ENCODE assay signal across 8 mouse cellular contexts in the genomic region with DNA sequence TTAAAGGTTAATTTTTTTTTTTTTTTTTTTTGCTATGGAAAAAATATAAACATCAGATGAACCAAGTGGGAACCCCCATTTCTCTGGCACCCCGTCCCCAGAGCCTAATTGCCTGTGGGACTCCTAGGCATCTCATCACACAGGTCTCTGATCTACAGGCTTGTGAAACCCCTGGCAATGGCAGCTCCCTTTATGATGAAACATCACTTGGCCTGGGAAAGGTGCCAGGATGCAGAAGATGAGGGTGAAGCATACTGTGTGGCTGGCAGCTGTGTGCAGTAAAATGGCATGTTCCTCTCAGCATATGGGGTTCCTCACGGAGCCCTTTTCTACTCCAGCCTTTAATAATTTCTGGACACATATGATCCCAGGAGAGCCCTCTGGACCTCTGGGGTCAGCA. TPM values are rescaled to one million over a fixed set of nuclear protein-coding genes. Genes with fewer than 3 reads are reported as not detected.
DNase-seq lines count a peak whose midpoint lies in the region; ATAC-seq lines count a peak whose summit lies in the region.

No protein-coding gene starts in this region.

- H3K9me3 ChIP-seq in hindbrain, embryonic 13.5 days = no peaks in the 10 kb centered on the region
- no peaks in the 10 kb centered on the region for H3K9me3 ChIP-seq in midbrain, embryonic 14.5 days (ENCODE audit: control insufficient read depth, low read length)

- 21% methylated on average over 2 of the region's 2 CpGs for WGBS in hindbrain, embryonic 13.5 days
- WGBS in midbrain, embryonic 14.5 days = 52% methylated on average over 2 of the region's 2 CpGs

- no peaks in the 10 kb centered on the region for H3K27me3 ChIP-seq in hindbrain, embryonic 13.5 days
- H3K27me3 ChIP-seq in midbrain, embryonic 14.5 days (ENCODE audit: control insufficient read depth, insufficient read depth, low read length) = no peaks in the 10 kb centered on the region

- peak; percentile 58; the same call in 1 of the 2 replicates for ATAC-seq in frontal cortex, adult (ENCODE audit: low TSS enrichment)
- ATAC-seq in hindbrain, embryonic 13.5 days (ENCODE audit: low FRiP score) = peak; percentile 60; the same call in 1 of the 2 replicates
- no peak for ATAC-seq in midbrain, embryonic 14.5 days (ENCODE audit: low FRiP score, low TSS enrichment)

- H3K27ac ChIP-seq in hindbrain, embryonic 13.5 days = peak overlapping the region; percentile 82
- peak overlapping the region; percentile 46; the same call in 1 of the 2 replicates for H3K27ac ChIP-seq in midbrain, embryonic 14.5 days (replicated peaks; ENCODE audit: low read depth, low read length)

- H3K4me2 ChIP-seq in hindbrain, embryonic 13.5 days = peak overlapping the region; percentile 23
- no peak overlapping the region for H3K4me2 ChIP-seq in midbrain, embryonic 14.5 days (ENCODE audit: low read length)

- peaks cover 71% of the 10 kb centered on the region for H3K4me1 ChIP-seq in hindbrain, embryonic 13.5 days (replicated peaks)
- peaks cover 59% of the 10 kb centered on the region for H3K4me1 ChIP-seq in midbrain, embryonic 14.5 days (ENCODE audit: control insufficient read depth, insufficient read depth, low read length)

- no peaks in the 10 kb centered on the region for H3K36me3 ChIP-seq in hindbrain, embryonic 13.5 days
- H3K36me3 ChIP-seq in midbrain, embryonic 14.5 days (ENCODE audit: control insufficient read depth, insufficient read depth, low read length) = no peaks in the 10 kb centered on the region

- DNase-seq in frontal cortex, postnatal 25 days (ENCODE audit: low spot score in 2 of 2) = no peak
- peak; percentile 67 for DNase-seq in retina, postnatal 1 day
- DNase-seq in retina, embryonic 14.5 days (ENCODE audit: low spot score) = no peak
- peak; percentile 64 for DNase-seq in midbrain, embryonic 14.5 days
- no peak for DNase-seq in gastrocnemius, adult 18-20 months (ENCODE audit: low spot score)
- no peak for DNase-seq in thymus, adult 18-20 months

- no peak overlapping the region for H3K4me3 ChIP-seq in hindbrain, embryonic 13.5 days
- H3K4me3 ChIP-seq in midbrain, embryonic 14.5 days (replicated peaks; ENCODE audit: low read depth, low read length) = no peak overlapping the region

- peak overlapping the region; percentile 49 for H3K9ac ChIP-seq in hindbrain, embryonic 13.5 days
- no peak overlapping the region for H3K9ac ChIP-seq in midbrain, embryonic 14.5 days (replicated peaks; ENCODE audit: low read length)

RNA-seq across cellular contexts. Expression of a gene that starts 40.3 kb away (rescaled TPM):
- 446 and 470 TPM in 2 replicates for polyA plus RNA-seq in hindbrain, embryonic 13.5 days (2015; fragmentation: Nextera tagmentation; extraction: Ambion mirVana)
- polyA plus RNA-seq in midbrain, embryonic 14.5 days (2014; fragmentation: Nextera tagmentation; extraction: Ambion mirVana) = 389 and 477 TPM in 2 replicates
- total RNA-seq in gastrocnemius, adult 18-20 months (2021) = 10 to 100 TPM; 10.3 to 12.7 TPM

Comparison
In these comparisons a context has a peak if more than half of its experiments do, and no peak if none do; other contexts are left out.
1. DNase-seq: peak in retina, postnatal 1 day (single experiment) and midbrain, embryonic 14.5 days (single experiment); none in frontal cortex, postnatal 25 days (0 of 2), retina, embryonic 14.5 days (single experiment), gastrocnemius, adult 18-20 months (single experiment) and thymus, adult 18-20 months (0 of 2).